Mouse (Mus musculus): ENCODE results near the gene Erc2.

Gene Erc2

GRCm38 (mm10) chr14:27935714-27936113 is 313.5 kb downstream of the Erc2 start:
- no peak for DNase-seq (ENCODE audit: low read depth, low spot score)

GRCm38 (mm10) chr14:27937922-27938321 is 315.7 kb downstream of the Erc2 start:
- no peak for DNase-seq (ENCODE audit: low read depth, low spot score)

DNA sequence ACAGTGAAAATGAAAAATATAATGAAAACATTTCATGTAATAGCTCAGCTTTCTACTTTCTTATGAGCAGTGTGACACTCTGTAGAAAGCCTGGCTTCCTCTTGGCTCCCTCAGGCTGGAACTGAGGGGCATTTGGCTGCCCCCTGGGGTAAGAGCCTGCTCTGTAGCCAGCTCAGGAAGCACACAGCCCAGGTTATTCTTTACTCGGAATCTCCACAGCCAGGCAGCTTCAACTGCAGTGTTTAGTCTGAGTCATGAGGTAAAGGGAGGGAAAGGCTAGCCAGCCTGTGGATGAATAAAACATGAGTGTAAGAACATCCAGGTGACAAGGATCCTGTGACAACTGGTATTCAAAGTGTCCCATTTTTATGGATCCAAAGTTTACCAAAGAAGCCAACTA is 323.0 kb downstream of the Erc2 start:
- no peak for DNase-seq (ENCODE audit: low read depth, low spot score)

DNA sequence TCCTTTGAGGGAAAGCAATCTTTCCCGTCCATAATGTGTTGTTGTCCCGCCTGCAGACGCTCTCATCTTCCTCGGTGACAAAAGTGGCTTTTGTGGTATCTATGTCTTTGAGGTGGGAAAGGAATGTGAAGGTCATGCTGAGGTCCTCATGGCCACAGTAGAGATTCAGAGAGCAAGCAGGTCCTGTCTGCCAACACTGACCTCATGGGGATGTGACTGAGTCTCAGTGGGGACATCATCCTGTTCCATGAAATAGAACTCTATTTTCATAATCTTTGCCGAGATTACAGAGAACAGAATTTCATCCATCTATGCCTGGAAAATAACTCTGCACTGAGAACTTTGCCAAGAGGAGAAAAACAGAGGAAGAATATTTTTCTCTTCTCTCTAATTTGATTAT is 324.0 kb downstream of the Erc2 start:
- DNase-seq (ENCODE audit: low read depth, low spot score): no peak

DNA sequence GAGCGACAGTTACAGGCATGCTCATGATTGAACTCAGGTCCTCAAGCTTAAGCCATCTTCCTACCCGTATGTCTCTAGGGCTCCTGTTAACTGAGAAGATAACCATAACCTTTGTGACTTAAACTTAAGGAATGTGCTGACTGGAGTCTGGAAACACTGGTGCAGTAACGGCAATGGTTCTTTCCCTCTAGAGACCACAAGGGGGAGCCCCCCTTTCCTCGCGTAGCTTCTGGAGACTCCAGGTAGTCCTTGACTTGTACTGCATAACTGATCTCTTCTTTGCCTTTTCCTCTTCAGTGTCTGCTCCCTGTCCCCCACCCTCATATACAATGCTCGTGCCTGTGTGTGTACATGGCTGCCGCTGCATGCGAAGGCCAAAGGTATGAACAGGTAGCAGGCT is 326.2 kb downstream of the Erc2 start:
- DNase-seq (ENCODE audit: low read depth, low spot score): no peak

GRCm38 (mm10) chr14:27953814-27954213 is 331.6 kb downstream of the Erc2 start:
- no peak for DNase-seq (ENCODE audit: low read depth, low spot score)

DNA sequence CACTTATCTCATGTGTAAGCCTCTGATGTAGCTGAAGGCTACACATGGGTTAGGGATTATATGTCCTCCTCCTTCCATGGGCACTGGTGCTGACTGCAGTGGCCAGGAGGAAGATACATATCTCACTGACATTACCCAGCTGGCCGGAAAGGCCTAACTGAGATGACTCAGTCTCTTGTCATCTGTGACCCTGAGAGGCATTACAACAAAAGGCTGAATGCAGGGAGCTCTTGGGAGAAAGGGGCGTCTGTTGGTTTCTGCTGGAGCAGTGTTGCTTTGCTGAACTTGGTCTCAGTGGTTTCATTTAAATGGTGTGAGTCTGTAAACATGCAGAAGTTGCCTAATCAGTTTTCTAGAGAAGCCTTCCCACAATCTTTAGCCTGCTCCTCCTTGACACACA is 334.6 kb downstream of the Erc2 start:
- no peak for DNase-seq (ENCODE audit: low read depth, low spot score)

DNA sequence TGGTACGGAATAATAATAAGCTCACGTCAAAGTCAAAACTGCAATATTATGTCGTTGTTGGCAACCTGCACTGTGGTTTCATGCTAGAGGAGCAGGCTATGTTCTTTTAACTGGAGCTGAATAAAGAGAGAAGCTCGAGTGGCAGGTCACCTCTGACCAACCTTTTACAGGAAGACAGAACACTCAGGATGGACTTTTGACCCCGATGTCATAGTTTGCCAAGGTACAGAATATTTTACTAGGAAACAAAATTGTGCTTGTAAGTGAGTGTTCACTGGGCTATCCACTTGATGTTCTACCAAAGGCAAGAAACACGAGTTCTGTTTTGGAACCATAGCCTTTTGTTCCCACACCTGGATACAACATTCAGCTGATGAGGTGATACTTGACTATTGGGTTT is 351.5 kb downstream of the Erc2 start:
- DNase-seq (ENCODE audit: low read depth, low spot score): no peak

DNA sequence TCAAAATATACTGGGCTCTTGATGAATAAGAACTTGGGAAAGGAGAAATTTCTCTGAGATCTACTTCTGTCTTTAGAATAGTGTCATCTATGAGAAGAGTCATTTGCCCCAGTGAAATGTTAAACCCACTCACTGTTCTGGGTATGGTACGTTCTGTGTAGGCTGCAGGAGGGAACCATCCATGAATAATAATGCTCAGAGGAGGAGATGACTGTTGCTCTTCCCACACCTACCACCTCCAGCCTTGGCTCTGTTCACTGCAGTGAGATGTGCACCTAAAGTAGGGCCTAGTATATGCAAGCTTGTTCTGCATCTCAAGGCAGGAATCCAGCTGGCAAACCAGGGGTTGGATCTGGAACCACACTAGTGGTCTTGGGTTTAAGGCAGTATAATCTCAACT is 353.4 kb downstream of the Erc2 start:
- DNase-seq (ENCODE audit: low read depth, low spot score): no peak

DNA sequence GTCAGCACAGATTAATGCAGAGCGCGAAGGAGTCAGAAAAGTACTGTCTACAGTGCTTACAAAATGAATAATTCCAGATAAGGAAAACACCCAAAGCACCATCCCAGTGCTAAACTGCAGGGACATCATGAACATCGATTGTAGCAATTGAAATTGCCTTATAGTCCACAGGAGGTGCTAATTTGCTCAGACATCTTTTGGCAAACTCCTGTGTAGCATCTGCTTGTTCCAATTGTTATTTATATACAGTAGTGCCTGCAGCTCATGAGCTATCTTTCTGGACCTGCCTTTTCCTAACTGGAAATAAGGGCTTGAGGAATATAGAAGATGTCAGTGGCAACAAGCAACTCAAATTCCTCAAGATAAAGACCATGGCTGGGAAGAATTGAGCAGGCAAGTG is 362.5 kb downstream of the Erc2 start:
- no peak for DNase-seq (ENCODE audit: low read depth, low spot score)

GRCm38 (mm10) chr14:27985201-27985600 is 363.0 kb downstream of the Erc2 start:
- no peak for DNase-seq (ENCODE audit: low read depth, low spot score)

GRCm38 (mm10) chr14:27987422-27987821 is 365.2 kb downstream of the Erc2 start:
- DNase-seq (ENCODE audit: low read depth, low spot score): no peak

GRCm38 (mm10) chr14:27998551-27998950 is 376.3 kb downstream of the Erc2 start:
- no peak for DNase-seq (ENCODE audit: low read depth, low spot score)

- no peak for DNase-seq (ENCODE audit: low read depth, low spot score)
Measured at GRCm38 (mm10) chr14:28004023-28004422, 381.8 kb downstream of the Erc2 start.

- no peak for DNase-seq (ENCODE audit: low read depth, low spot score)
Measured at GRCm38 (mm10) chr14:28010536-28011280, 388.5 kb downstream of the Erc2 start.

GRCm38 (mm10) chr14:28023199-28023598 is 401.0 kb downstream of the Erc2 start:
- no peak for DNase-seq (ENCODE audit: low read depth, low spot score)

- no peak for DNase-seq (ENCODE audit: low read depth, low spot score)
Measured at GRCm38 (mm10) chr14:28030870-28031269, 408.6 kb downstream of the Erc2 start.

- DNase-seq (ENCODE audit: low read depth, low spot score): no peak
Measured at GRCm38 (mm10) chr14:28035013-28035412, 412.8 kb downstream of the Erc2 start.

DNA sequence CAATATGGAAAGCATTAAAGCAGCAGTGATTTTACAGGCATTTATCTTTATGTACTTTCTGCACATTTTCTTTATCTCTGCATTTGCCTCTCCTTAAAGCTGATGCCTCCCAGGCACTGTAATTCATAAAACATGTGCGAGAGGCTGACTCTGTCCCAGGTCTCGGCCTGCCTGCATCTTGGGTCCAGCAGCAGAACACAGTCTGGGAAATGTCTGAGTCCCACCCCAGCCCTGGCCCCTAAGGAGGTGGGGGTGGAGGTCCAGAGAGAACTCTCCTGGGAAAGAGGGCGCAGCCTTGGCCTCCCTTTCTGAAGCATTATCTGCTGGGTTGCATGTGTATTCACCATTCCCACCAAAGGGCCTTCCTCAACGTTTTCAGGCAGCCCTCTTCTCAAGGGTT is 420.9 kb downstream of the Erc2 start:
- DNase-seq (ENCODE audit: low read depth, low spot score): no peak

GRCm38 (mm10) chr14:28051646-28052045 is 429.4 kb downstream of the Erc2 start:
- no peak for DNase-seq (ENCODE audit: low read depth, low spot score)

DNA sequence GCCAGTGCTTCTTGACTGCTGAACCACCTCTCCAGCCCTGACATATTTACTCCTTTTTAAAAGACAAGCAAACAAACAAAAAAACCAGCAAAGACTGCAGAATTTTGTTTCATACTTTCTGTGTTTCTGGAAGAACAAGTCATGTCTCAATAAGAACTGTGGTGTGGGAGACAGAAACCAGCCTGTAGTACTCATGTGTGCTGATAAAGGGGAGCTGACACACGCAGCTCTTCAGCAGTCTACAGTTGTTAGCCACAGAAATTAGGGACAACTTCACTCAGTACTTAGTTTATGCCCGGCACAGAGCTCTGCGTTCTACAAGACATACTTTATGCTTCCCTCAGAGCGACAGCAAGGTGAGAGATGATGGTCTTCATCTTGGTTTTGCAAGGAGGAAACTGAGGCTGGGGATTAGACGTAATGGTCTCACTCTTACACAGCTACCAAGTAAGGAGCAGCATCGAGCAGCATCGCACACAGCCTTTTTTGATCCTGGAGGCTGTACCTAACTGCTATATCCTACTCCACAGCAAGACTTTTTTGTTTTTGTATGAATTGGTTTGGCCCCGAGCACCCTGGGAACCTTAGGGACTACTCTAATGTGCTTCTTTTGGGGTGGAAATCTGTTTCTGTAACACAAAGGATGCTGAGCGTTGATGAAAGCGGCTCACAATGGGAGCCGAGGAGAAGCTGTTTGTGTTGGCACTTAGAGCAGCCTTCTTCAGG is 435.1 kb downstream of the Erc2 start:
- no peak for DNase-seq (ENCODE audit: low read depth, low spot score)

DNA sequence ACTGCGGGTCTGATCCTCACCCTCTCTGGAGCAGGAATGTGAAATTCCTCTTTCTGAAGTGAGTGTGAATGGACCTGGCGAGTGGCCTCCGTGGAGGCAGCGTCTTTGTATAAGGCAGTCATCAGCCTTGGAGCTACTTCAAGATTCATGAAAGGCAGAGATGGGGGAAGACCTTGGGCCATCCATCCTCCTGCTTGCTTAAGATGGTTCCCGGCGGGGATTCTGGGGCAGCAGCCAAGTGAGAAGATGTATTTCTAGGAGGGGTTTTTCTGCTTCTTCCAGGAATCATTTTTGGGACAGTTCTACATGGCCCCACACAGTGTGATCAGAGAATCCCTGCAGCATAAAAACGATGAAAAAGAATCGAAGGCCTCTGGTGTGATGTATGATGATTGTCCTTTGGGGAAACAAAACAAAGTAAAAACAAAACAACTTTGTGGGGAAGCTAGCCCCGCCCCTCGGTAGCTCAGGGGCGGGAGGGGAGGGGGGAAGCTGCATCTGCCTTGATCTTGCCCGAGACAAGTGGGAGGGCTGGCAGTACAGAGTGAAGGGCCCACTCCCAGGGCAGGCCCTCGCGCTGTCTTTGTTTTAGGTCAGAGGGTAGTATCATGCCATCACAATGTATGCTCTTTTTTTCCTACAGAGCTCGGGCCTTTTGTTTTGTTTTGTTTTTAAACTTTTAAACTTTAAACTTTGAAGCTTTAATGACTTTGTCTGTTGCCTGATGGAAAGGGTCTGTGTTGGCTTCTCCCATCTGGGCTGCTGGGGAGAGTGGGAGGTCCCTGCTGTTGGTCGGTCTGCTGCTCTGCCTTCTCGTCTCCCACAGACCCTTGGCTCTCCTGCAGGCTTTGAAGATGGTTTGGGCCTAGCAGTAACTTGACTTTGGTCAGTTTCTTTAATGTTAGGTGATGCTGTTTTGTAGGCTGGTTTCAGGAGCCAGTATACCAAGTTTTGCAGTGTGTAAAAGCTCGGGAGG is 435.9 kb downstream of the Erc2 start:
- DNase-seq (ENCODE audit: low read depth, low spot score): no peak
